Mouse (Mus musculus): Measurements from ENCODE around the gene Sema4c. TPM values are rescaled to one million over a fixed set of nuclear protein-coding genes. Genes with fewer than 3 reads are reported as not detected.
A peak's percentile ranks its signal among the peaks of the same experiment; 100 is the strongest.
"Not testable (repeated sequence)": the region's sequence is repeated elsewhere in the genome, so short reads cannot be mapped to it uniquely, and the experiment has no call there.

The Sema4c gene
- polyA plus RNA-seq, 1 experiment, result 14.6 TPM

- no peaks in the 10 kb centered on the region for H3K27me3 ChIP-seq (ENCODE audit: control insufficient read depth, insufficient read depth, low read length)
- no peaks in the 10 kb centered on the region; the same call in 1 of the 2 replicates for H3K36me3 ChIP-seq (ENCODE audit: control insufficient read depth, insufficient read depth, low read length)
- TF ChIP-seq POLR2A (IDR thresholded peaks at IDR 0.05; ENCODE audit: control insufficient read depth, low read depth, low read length), result no peak
- no peak for TF ChIP-seq CTCF (IDR thresholded peaks at IDR 0.05; ENCODE audit: control insufficient read depth, insufficient read depth, insufficient replicate concordance, low read depth, low read length)
- H3K4me1 ChIP-seq (ENCODE audit: control insufficient read depth, insufficient read depth, low read length), result peaks cover 5% of the 10 kb centered on the region; the same call in 1 of the 2 replicates
- peak overlapping the region; percentile 28; the same call in 1 of the 2 replicates for H3K4me3 ChIP-seq (ENCODE audit: control insufficient read depth, low read depth, low read length)
- no peak overlapping the region for H3K27ac ChIP-seq (ENCODE audit: control insufficient read depth, insufficient read depth, low read depth, low read length)
Measured at GRCm38 (mm10) chr1:36540132-36540531, 18.0 kb downstream of the Sema4c start.

- H3K4me1 ChIP-seq (ENCODE audit: control insufficient read depth, insufficient read depth, low read length), result peaks cover 5% of the 10 kb centered on the region; the same call in 1 of the 2 replicates
- H3K27me3 ChIP-seq (ENCODE audit: control insufficient read depth, insufficient read depth, low read length), result no peaks in the 10 kb centered on the region
- TF ChIP-seq CTCF (IDR thresholded peaks at IDR 0.05; ENCODE audit: control insufficient read depth, insufficient read depth, insufficient replicate concordance, low read depth, low read length) (no peak), POLR2A (IDR thresholded peaks at IDR 0.05; ENCODE audit: control insufficient read depth, low read depth, low read length) (no peak)
- H3K4me3 ChIP-seq (ENCODE audit: control insufficient read depth, low read depth, low read length), result no peak within 1 kb of the TSS
- no peak within 1 kb of the TSS for H3K27ac ChIP-seq (ENCODE audit: control insufficient read depth, insufficient read depth, low read depth, low read length)
- no peaks in the 10 kb centered on the region; the same call in 1 of the 2 replicates for H3K36me3 ChIP-seq (ENCODE audit: control insufficient read depth, insufficient read depth, low read length)
Measured at GRCm38 (mm10) chr1:36539186-36539585, 19.0 kb downstream of the Sema4c start, which contains the start of gene Gm42417. Gene Gm42417 (minus strand): TSS chr1:36539429.

GRCm38 (mm10) chr1:36538727-36539126 is 19.4 kb downstream of the Sema4c start:
- H3K27ac ChIP-seq (ENCODE audit: control insufficient read depth, insufficient read depth, low read depth, low read length), result no peak overlapping the region
- H3K4me3 ChIP-seq (ENCODE audit: control insufficient read depth, low read depth, low read length), result no peak overlapping the region
- H3K4me1 ChIP-seq (ENCODE audit: control insufficient read depth, insufficient read depth, low read length), result peaks cover 5% of the 10 kb centered on the region; the same call in 1 of the 2 replicates
- TF ChIP-seq CTCF (IDR thresholded peaks at IDR 0.05; ENCODE audit: control insufficient read depth, insufficient read depth, insufficient replicate concordance, low read depth, low read length), result no peak
- no peak for TF ChIP-seq POLR2A (IDR thresholded peaks at IDR 0.05; ENCODE audit: control insufficient read depth, low read depth, low read length)
- no peaks in the 10 kb centered on the region; the same call in 1 of the 2 replicates for H3K36me3 ChIP-seq (ENCODE audit: control insufficient read depth, insufficient read depth, low read length)
- H3K27me3 ChIP-seq (ENCODE audit: control insufficient read depth, insufficient read depth, low read length), result no peaks in the 10 kb centered on the region

GRCm38 (mm10) chr1:36536783-36537182 is 21.4 kb downstream of the Sema4c start, which contains the start of gene Ankrd23:
Gene Ankrd23 (minus strand): TSS chr1:36536883.
- not testable (repeated sequence) for H3K27me3 ChIP-seq (ENCODE audit: control insufficient read depth, insufficient read depth, low read length); H3K4me1 ChIP-seq (ENCODE audit: control insufficient read depth, insufficient read depth, low read length); H3K4me3 ChIP-seq (ENCODE audit: control insufficient read depth, low read depth, low read length); H3K27ac ChIP-seq (ENCODE audit: control insufficient read depth, insufficient read depth, low read depth, low read length); H3K36me3 ChIP-seq (ENCODE audit: control insufficient read depth, insufficient read depth, low read length)

GRCm38 (mm10) chr1:36536397-36536728 is 21.8 kb downstream of the Sema4c start:
- Histone ChIP-seq H3K36me3 (ENCODE audit: control insufficient read depth, insufficient read depth, low read length) (no peaks in the 10 kb centered on the region; the same call in 1 of the 2 replicates), H3K4me1 (ENCODE audit: control insufficient read depth, insufficient read depth, low read length) (peaks cover 7% of the 10 kb centered on the region; the same call in 1 of the 2 replicates), H3K4me3 (ENCODE audit: control insufficient read depth, low read depth, low read length) (no peak overlapping the region), H3K27ac (ENCODE audit: control insufficient read depth, insufficient read depth, low read depth, low read length) (no peak overlapping the region), H3K27me3 (ENCODE audit: control insufficient read depth, insufficient read depth, low read length) (no peaks in the 10 kb centered on the region)
- TF ChIP-seq POLR2A (IDR thresholded peaks at IDR 0.05; ENCODE audit: control insufficient read depth, low read depth, low read length) (no peak), CTCF (IDR thresholded peaks at IDR 0.05; ENCODE audit: control insufficient read depth, insufficient read depth, insufficient replicate concordance, low read depth, low read length) (no peak)

GRCm38 (mm10) chr1:36535477-36536396 is 22.4 kb downstream of the Sema4c start:
- H3K36me3 ChIP-seq (ENCODE audit: control insufficient read depth, insufficient read depth, low read length), result no peaks in the 10 kb centered on the region; the same call in 1 of the 2 replicates
- H3K4me1 ChIP-seq (ENCODE audit: control insufficient read depth, insufficient read depth, low read length), result peaks cover 6% of the 10 kb centered on the region; the same call in 1 of the 2 replicates
- no peak overlapping the region for H3K27ac ChIP-seq (ENCODE audit: control insufficient read depth, insufficient read depth, low read depth, low read length)
- H3K27me3 ChIP-seq (ENCODE audit: control insufficient read depth, insufficient read depth, low read length), result no peaks in the 10 kb centered on the region
- no peak for TF ChIP-seq CTCF (IDR thresholded peaks at IDR 0.05; ENCODE audit: control insufficient read depth, insufficient read depth, insufficient replicate concordance, low read depth, low read length)
- no peak for TF ChIP-seq POLR2A (IDR thresholded peaks at IDR 0.05; ENCODE audit: control insufficient read depth, low read depth, low read length)
- no peak overlapping the region for H3K4me3 ChIP-seq (ENCODE audit: control insufficient read depth, low read depth, low read length)

- H3K4me1 ChIP-seq (ENCODE audit: control insufficient read depth, insufficient read depth, low read length), result peaks cover 2% of the 10 kb centered on the region; the same call in 1 of the 2 replicates
- no peaks in the 10 kb centered on the region for H3K27me3 ChIP-seq (ENCODE audit: control insufficient read depth, insufficient read depth, low read length)
- H3K4me3 ChIP-seq (ENCODE audit: control insufficient read depth, low read depth, low read length), result no peak overlapping the region
- TF ChIP-seq CTCF (IDR thresholded peaks at IDR 0.05; ENCODE audit: control insufficient read depth, insufficient read depth, insufficient replicate concordance, low read depth, low read length), result no peak
- TF ChIP-seq POLR2A (IDR thresholded peaks at IDR 0.05; ENCODE audit: control insufficient read depth, low read depth, low read length), result 0 out of 2 replicates have a peak, but pooled peaks have one; percentile 9
- no peak overlapping the region for H3K27ac ChIP-seq (ENCODE audit: control insufficient read depth, insufficient read depth, low read depth, low read length)
- no peaks in the 10 kb centered on the region for H3K36me3 ChIP-seq (ENCODE audit: control insufficient read depth, insufficient read depth, low read length)
Measured at GRCm38 (mm10) chr1:36534595-36535058, 23.5 kb downstream of the Sema4c start.

Data from testis, adult 2 months (tissue).